Mouse (Mus musculus) spleen, postnatal 36 days (tissue): ENCODE measurements around the gene Rai2.

ENCODE experiments used
- DNase-seq, 2 experiments: peaks; one replicate each; pipeline ENCODE4 v3.0.0; 2022; ENCODE audit warnings: low spot score in 2 of 2, mixed read lengths in 1 of 2

Gene Rai2

GRCm38 (mm10) chrX:161716865-161717763, at the start of gene Rai2:
TSS of gene Rai2 (plus strand) at chrX:161717069.
- DNase-seq = no peak

DNA sequence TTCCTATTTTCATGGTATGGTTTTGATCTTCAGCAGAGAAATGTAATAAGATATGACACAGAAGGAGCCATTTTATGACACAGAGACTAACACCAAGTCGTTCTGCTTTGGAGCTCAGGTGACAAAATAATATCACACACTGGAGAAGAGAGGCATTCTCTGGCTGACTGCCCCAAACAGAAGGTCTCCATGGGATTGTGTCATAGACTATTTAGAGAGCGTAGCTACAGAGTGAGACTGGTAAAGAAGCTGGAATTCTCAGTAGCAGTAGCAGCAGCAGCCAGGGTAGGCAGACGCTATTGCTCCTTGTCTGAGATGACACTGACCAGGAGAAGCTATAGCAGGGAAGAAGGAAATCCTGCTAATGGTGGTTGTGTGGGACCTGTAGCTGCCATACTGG, 27.5 kb upstream of the Rai2 start:
- no peak for DNase-seq

GRCm38 (mm10) chrX:161716503-161716864, 385 bp upstream of the Rai2 start:
- no peak for DNase-seq

GRCm38 (mm10) chrX:161717764-161718382, 1.0 kb downstream of the Rai2 start:
- DNase-seq = no peak

GRCm38 (mm10) chrX:161718548-161718947, 1.7 kb downstream of the Rai2 start:
- no peak for DNase-seq

DNA sequence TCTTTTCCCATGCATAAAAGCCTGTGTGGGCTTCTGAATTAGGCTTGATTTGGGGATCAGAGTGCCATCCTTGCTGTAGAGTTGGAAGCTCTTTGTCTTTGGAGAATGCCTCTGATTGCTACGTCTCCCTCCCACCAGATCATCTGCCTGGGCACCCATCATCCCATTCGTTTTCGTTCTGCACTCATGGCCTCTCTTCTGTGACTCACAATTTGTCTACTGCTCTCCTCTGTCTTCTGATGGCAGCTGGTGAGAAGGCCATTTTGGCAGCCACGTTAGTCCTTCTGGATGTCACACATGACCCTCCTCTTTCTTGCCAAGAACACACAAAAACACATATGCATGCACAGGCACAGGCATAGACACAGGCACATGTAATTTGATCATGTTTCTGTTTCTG, 4.2 kb downstream of the Rai2 start:
- no peak for DNase-seq

DNA sequence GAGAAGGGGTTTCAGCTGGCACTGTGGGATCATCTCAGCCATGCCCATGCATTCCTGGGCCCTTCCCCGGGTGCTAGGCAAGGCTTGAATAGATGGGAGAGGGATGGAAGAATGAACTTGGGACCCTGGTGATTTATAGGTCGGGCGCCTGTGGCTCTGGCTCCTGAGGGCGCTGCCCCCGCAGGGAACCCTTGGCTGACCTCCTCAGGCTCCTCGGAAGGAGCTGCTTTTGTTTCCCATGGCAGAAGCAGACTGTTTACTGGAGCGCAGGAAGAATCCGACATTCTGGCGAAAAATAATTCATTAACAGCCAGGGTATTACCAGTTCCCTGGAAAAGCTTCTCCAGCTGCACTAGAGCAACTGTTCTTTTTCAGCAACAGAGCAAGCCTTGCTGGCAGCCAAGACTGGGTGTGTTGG, 6.5 kb downstream of the Rai2 start:
- no peak for DNase-seq

GRCm38 (mm10) chrX:161726257-161726656, 9.4 kb downstream of the Rai2 start:
- DNase-seq = no peak

GRCm38 (mm10) chrX:161728507-161728906, 11.6 kb downstream of the Rai2 start:
- DNase-seq = no peak

GRCm38 (mm10) chrX:161730026-161730425, 13.2 kb downstream of the Rai2 start:
- DNase-seq = no peak

GRCm38 (mm10) chrX:161731859-161732258, 15.0 kb downstream of the Rai2 start:
- no peak for DNase-seq

DNA sequence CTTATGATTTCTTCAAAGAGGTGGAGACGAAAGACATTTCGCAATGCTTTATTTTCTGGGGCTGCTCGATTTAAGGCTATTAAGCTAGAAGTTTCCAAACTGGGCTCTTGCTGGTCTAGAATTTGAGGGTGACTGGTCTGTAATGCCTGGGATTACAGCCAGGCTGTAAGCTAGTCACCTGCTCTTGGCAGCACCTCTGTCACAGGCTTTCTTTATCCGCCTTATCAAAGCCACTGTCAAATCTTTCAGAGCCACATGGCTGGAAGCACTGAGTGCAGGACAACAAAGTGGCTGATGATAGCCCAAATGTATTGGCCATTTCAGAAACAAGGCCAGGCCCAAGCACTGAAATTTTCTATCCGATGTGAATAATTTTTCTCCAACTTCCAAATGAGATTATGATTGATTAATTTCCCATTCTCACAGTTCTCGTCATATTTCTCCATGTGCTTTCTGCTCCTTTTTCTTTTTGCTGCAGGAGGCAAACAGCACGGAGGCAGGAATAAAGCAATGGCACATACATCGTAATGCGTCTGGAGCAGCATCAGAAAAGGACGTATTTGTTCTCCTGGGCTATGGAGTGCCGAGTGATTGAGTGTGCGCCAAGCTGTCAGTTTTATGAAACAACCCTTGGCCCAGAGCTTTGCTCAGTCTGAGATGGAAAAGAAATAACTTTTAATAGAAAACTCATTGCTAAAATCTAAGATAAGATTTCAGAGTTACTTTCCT, 16.9 kb downstream of the Rai2 start:
- DNase-seq = no peak

GRCm38 (mm10) chrX:161734310-161734676, 17.4 kb downstream of the Rai2 start:
- DNase-seq = no peak

GRCm38 (mm10) chrX:161739374-161739773, 22.5 kb downstream of the Rai2 start:
- DNase-seq = no peak

DNA sequence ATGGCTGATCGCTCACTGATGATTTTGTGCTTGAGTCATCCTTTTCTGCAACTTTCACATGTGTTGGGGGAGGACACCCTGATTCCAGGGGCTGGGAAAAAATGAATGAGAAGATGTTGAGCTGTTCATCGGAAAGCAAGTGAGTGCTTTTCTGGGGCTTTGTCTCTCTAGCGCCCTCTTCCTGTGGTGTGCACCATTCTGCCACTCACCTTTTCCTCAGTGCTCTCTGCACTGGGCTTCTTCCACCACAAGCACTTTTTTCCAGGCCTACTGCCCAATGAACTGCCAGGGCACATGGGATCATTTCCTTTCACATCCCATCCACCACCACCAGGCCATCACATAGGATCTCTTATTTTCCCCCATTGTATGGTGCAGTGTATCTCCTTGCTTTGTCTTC, 26.2 kb downstream of the Rai2 start:
- DNase-seq = no peak

GRCm38 (mm10) chrX:161745296-161745695, 28.4 kb downstream of the Rai2 start:
- DNase-seq = no peak

- DNase-seq = no peak
Measured at GRCm38 (mm10) chrX:161747337-161747736, 30.5 kb downstream of the Rai2 start.

DNA sequence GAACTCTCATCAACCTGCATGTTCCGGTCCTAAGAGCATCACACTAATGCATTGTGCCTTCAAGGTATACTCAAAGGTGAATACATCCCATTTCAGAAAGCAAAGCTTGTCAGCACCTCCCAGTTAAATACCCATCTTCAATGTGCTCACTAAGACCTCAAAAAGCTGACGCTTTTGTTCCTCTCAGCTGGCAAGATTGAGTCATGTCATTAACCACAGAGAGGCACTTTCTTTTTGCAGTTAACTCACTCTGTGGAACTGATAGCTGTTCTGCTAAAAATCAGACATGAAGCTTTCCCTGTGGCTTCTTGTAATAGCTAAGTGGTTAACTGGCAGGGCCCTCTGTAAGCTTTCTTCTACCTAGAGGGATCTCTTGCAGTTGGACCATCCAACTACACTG, 36.6 kb downstream of the Rai2 start:
- DNase-seq = no peak

GRCm38 (mm10) chrX:161776321-161776962, 59.6 kb downstream of the Rai2 start:
- no peak for DNase-seq

- DNase-seq = no peak
Measured at GRCm38 (mm10) chrX:161780321-161781034, 63.6 kb downstream of the Rai2 start.

- DNase-seq = no peak
Measured at GRCm38 (mm10) chrX:161790182-161790581, 73.3 kb downstream of the Rai2 start.
